Mouse (Mus musculus) layer of hippocampus, adult 2 months (tissue): Measurements from ENCODE around the gene Tdp1. TPM values are rescaled to one million over a fixed set of nuclear protein-coding genes. Genes with fewer than 3 reads are reported as not detected.
A peak's percentile ranks its signal among the peaks of the same experiment; 100 is the strongest.

ENCODE experiments used
- DNase-seq, 2 experiments: peaks; one replicate each; pipeline ENCODE4 v3.0.0; 2022; ENCODE audit warnings: low spot score in 2 of 2
- H3K27ac ChIP-seq: fragments of 200-600 bp; 2 replicates; pipeline ENCODE4 v1.8.1; 2022
- H3K4me3 ChIP-seq: fragments of 200-600 bp; 2 replicates; pipeline ENCODE4 v1.8.1; 2022; ENCODE audit warnings: mild to moderate bottlenecking
- CTCF ChIP-seq: fragments of 200-600 bp; conservative IDR thresholded peaks from 2 replicates; pipeline ENCODE4 v1.8.1; 2022; ENCODE audit warnings: antibody characterized with exemption, mild to moderate bottlenecking, moderate library complexity
- microRNA-seq, 2 experiments: library from miRNA; unstranded; fragments of <30 nt; microRNA quantifications; one replicate each; pipeline ENCODE4 v1.2.0; 2021
- total RNA-seq, 2 experiments: library from RNA; stranded (reverse); gene quantifications; 2 replicates each; pipeline ENCODE4 v1.2.3; 2021

Gene Tdp1
- total RNA-seq, 2 experiments from 2014 or later = 24.2 to 30.9 TPM

DNA sequence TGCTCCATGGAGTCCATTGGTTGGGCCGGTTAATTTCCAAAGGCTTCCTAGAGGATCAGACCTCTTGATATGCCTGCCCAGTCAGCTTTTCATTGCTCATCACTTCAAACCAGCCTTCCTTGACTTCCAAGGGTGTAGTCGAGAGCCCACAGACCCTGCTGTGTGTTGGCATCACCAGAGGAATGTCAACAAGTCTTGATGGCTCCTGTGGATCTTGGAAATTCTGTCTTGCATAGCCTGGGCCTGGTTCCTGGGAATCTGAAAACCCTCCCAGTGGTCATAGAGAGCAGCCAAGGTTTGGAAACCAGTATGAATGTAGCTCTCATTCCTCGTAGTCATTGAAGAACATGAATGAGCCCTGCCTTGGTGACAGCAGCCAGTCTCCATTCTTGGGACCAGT lies 116.9 kb downstream of the Tdp1 start:
- no peak for TF ChIP-seq CTCF
- no peak overlapping the region for H3K4me3 ChIP-seq
- DNase-seq = no peak
- H3K27ac ChIP-seq = no peak overlapping the region; the same call in 1 of the 2 replicates

GRCm38 (mm10) chr12:100001910-100002309 lies 117.6 kb downstream of the Tdp1 start:
- no peak for TF ChIP-seq CTCF
- Histone ChIP-seq H3K4me3 (no peak overlapping the region), H3K27ac (peak overlapping the region; percentile 58; the same call in 1 of the 2 replicates)
- DNase-seq = no peak

- peak; percentile 51 to 55 for DNase-seq
- no peak for TF ChIP-seq CTCF
- Histone ChIP-seq H3K4me3 (no peak overlapping the region), H3K27ac (peak overlapping the region; percentile 58)
Observed at GRCm38 (mm10) chr12:100002914-100003587, 118.7 kb downstream of the Tdp1 start.

Small RNA genes within 50 kb of the gene (microRNA-seq; reads per million reads assigned to microRNA genes)
- 0 reads per million in 2 experiments for gene Gm23291

Other genes with a start within 250 kb of the Tdp1 start
- gene Efcab11, start 78 bp upstream of the Tdp1 start, total RNA-seq = under 1 TPM; 0.34 to 0.84 TPM
- gene Kcnk13, start 80.0 kb downstream of the Tdp1 start, total RNA-seq = 1 to 10 TPM; 6.2 to 6.9 TPM
- 100 to 1,000 TPM; 185 to 207 TPM for gene Psmc1, start 225.6 kb downstream of the Tdp1 start, total RNA-seq